Mouse (Mus musculus): ENCODE data around the gene Tceanc. TPM values are rescaled to one million over a fixed set of nuclear protein-coding genes. Genes with fewer than 3 reads are reported as not detected.
"Not testable (repeated sequence)": the region's sequence is repeated elsewhere in the genome, so short reads cannot be mapped to it uniquely, and the experiment has no call there.

The Tceanc gene
- polyA plus RNA-seq, 1 experiment = 5.9 TPM

GRCm38 (mm10) chrX:166528126-166528525 lies 9.8 kb upstream of the Tceanc start:
- H3K4me1 ChIP-seq (ENCODE audit: control insufficient read depth, insufficient read depth, low read length) = no peaks in the 10 kb centered on the region
- no peak overlapping the region for H3K27ac ChIP-seq (ENCODE audit: insufficient read depth, low read length)
- H3K4me3 ChIP-seq (ENCODE audit: insufficient read depth, low read length) = no peak overlapping the region
- TF ChIP-seq CTCF (IDR thresholded peaks at IDR 0.05; ENCODE audit: borderline replicate concordance, insufficient read depth, low read length) (no peak), POLR2A (IDR thresholded peaks at IDR 0.05; ENCODE audit: low read depth, low read length) (no peak)

DNA sequence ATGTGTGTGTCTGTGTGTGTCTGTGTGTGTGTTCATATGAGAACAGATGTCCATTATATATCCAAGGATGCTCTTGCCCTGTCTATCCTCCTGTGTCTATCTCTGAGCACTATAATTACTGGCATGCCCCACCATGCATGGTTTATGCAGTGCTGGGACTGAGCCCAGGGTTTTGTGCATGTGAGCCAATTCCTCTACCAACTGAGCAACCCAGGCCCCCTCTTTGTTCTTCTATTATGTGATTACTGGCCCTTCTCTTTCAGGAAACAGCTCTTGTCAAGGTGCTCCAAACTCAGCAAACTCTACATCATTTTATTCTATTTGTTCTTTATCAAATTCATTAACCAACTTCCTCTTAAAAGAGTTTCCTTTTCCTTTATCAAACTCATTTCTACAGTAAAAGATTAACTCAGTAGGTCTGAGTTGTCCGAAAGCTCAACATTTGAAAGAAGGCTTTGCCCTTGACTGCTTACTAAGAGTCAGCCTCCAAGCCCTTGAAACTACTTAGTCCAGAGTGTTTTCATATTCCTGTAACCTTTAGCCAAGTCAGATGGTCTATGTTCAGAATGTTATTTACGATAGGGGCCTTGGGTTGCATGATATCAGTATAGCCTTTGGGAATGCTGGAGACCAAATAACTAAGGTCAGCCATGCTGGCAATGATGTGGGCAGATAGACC lies 7.4 kb upstream of the Tceanc start:
- TF ChIP-seq CTCF (IDR thresholded peaks at IDR 0.05; ENCODE audit: borderline replicate concordance, insufficient read depth, low read length) = no peak
- no peak for TF ChIP-seq POLR2A (IDR thresholded peaks at IDR 0.05; ENCODE audit: low read depth, low read length)
- H3K4me1 ChIP-seq (ENCODE audit: control insufficient read depth, insufficient read depth, low read length) = no peaks in the 10 kb centered on the region
- H3K27ac ChIP-seq (ENCODE audit: insufficient read depth, low read length) = no peak overlapping the region
- H3K4me3 ChIP-seq (ENCODE audit: insufficient read depth, low read length) = no peak overlapping the region

- no peak for TF ChIP-seq POLR2A (IDR thresholded peaks at IDR 0.05; ENCODE audit: low read depth, low read length)
- no peak for TF ChIP-seq CTCF (IDR thresholded peaks at IDR 0.05; ENCODE audit: borderline replicate concordance, insufficient read depth, low read length)
Measured at GRCm38 (mm10) chrX:166520782-166521181, 2.4 kb upstream of the Tceanc start.

DNA sequence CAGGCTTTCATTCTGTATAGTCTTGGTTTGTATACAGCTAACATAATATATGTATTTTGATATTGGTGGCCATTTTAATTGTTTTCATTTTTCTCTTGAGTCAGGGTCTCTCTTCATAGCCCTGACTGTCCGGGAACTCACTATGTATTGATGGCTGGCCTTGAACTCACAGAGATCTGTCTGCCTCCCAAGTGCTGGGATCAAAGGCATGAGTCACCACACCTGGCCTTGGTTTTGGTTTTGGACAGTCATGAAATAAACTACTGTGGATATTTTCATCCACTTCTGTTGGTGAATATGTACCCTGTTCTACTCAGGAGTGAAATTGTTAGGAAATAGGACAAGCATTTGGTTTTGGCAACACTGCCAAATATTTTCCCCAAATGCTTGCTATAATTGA lies 1.7 kb downstream of the Tceanc start:
- TF ChIP-seq POLR2A (IDR thresholded peaks at IDR 0.05; ENCODE audit: low read depth, low read length) = no peak
- no peak for TF ChIP-seq CTCF (IDR thresholded peaks at IDR 0.05; ENCODE audit: borderline replicate concordance, insufficient read depth, low read length)
- H3K27ac ChIP-seq (ENCODE audit: insufficient read depth, low read length) = no peak overlapping the region
- no peak overlapping the region for H3K4me3 ChIP-seq (ENCODE audit: insufficient read depth, low read length)
- no peaks in the 10 kb centered on the region for H3K4me1 ChIP-seq (ENCODE audit: control insufficient read depth, insufficient read depth, low read length)

More at GRCm38 (mm10) chrX:166520782-166521181, 2.4 kb upstream of the Tceanc start:
- Histone ChIP-seq H3K4me1 (ENCODE audit: control insufficient read depth, insufficient read depth, low read length) (no peaks in the 10 kb centered on the region), H3K27ac (ENCODE audit: insufficient read depth, low read length) (no peak overlapping the region), H3K4me3 (ENCODE audit: insufficient read depth, low read length) (no peak overlapping the region)

- no peaks in the 10 kb centered on the region for H3K4me1 ChIP-seq (ENCODE audit: control insufficient read depth, insufficient read depth, low read length)
- no peak for TF ChIP-seq POLR2A (IDR thresholded peaks at IDR 0.05; ENCODE audit: low read depth, low read length)
- no peak for TF ChIP-seq CTCF (IDR thresholded peaks at IDR 0.05; ENCODE audit: borderline replicate concordance, insufficient read depth, low read length)
- no peak overlapping the region for H3K27ac ChIP-seq (ENCODE audit: insufficient read depth, low read length)
- no peak overlapping the region for H3K4me3 ChIP-seq (ENCODE audit: insufficient read depth, low read length)
Measured at GRCm38 (mm10) chrX:166515923-166516322, 2.4 kb downstream of the Tceanc start.

- not testable (repeated sequence) for H3K4me1 ChIP-seq (ENCODE audit: control insufficient read depth, insufficient read depth, low read length); H3K27ac ChIP-seq (ENCODE audit: insufficient read depth, low read length); H3K4me3 ChIP-seq (ENCODE audit: insufficient read depth, low read length)
Measured at GRCm38 (mm10) chrX:166514035-166514434, 4.3 kb downstream of the Tceanc start.

- TF ChIP-seq CTCF (IDR thresholded peaks at IDR 0.05; ENCODE audit: borderline replicate concordance, insufficient read depth, low read length) = no peak
- no peak for TF ChIP-seq POLR2A (IDR thresholded peaks at IDR 0.05; ENCODE audit: low read depth, low read length)
- H3K4me3 ChIP-seq (ENCODE audit: insufficient read depth, low read length) = no peak overlapping the region
- H3K4me1 ChIP-seq (ENCODE audit: control insufficient read depth, insufficient read depth, low read length) = no peaks in the 10 kb centered on the region
- H3K27ac ChIP-seq (ENCODE audit: insufficient read depth, low read length) = no peak overlapping the region
Measured at GRCm38 (mm10) chrX:166512071-166512470, 6.3 kb downstream of the Tceanc start.

GRCm38 (mm10) chrX:166511107-166511506 lies 7.3 kb downstream of the Tceanc start:
- H3K27ac ChIP-seq (ENCODE audit: insufficient read depth, low read length) = no peak overlapping the region
- 0 out of 2 replicates have a peak overlapping the region, but pooled peaks have one; percentile 42 for H3K4me3 ChIP-seq (ENCODE audit: insufficient read depth, low read length)
- no peak for TF ChIP-seq POLR2A (IDR thresholded peaks at IDR 0.05; ENCODE audit: low read depth, low read length)
- no peak for TF ChIP-seq CTCF (IDR thresholded peaks at IDR 0.05; ENCODE audit: borderline replicate concordance, insufficient read depth, low read length)
- H3K4me1 ChIP-seq (ENCODE audit: control insufficient read depth, insufficient read depth, low read length) = no peaks in the 10 kb centered on the region

GRCm38 (mm10) chrX:166509761-166510738 lies 8.3 kb downstream of the Tceanc start:
- Histone ChIP-seq H3K4me1 (ENCODE audit: control insufficient read depth, insufficient read depth, low read length) (no peaks in the 10 kb centered on the region), H3K4me3 (ENCODE audit: insufficient read depth, low read length) (peak overlapping the region; percentile 58), H3K27ac (ENCODE audit: insufficient read depth, low read length) (peak overlapping the region; percentile 98)
- no peak for TF ChIP-seq CTCF (IDR thresholded peaks at IDR 0.05; ENCODE audit: borderline replicate concordance, insufficient read depth, low read length)
- peak; percentile 62 for TF ChIP-seq POLR2A (IDR thresholded peaks at IDR 0.05; ENCODE audit: low read depth, low read length)

- Histone ChIP-seq H3K4me1 (ENCODE audit: control insufficient read depth, insufficient read depth, low read length) (no peaks in the 10 kb centered on the region; the same call in 1 of the 2 replicates), H3K27ac (ENCODE audit: insufficient read depth, low read length) (peak overlapping the region; percentile 34; the same call in 1 of the 2 replicates), H3K4me3 (ENCODE audit: insufficient read depth, low read length) (no peak overlapping the region)
- TF ChIP-seq POLR2A (IDR thresholded peaks at IDR 0.05; ENCODE audit: low read depth, low read length) (no peak), CTCF (IDR thresholded peaks at IDR 0.05; ENCODE audit: borderline replicate concordance, insufficient read depth, low read length) (no peak)
Measured at GRCm38 (mm10) chrX:166504421-166504820, 13.9 kb downstream of the Tceanc start.
